Mouse (Mus musculus) kidney, postnatal 36 days (tissue): ENCODE measurements around the gene Gsta2.
"Not testable (repeated sequence)": the region's sequence is repeated elsewhere in the genome, so short reads cannot be mapped to it uniquely, and the experiment has no call there.

ENCODE experiments used
- DNase-seq, 2 experiments: peaks; one replicate each; pipeline ENCODE4 v3.0.0; 2021 to 2022; ENCODE audit warnings: mixed read lengths in 2 of 2

Gsta2 gene

DNA sequence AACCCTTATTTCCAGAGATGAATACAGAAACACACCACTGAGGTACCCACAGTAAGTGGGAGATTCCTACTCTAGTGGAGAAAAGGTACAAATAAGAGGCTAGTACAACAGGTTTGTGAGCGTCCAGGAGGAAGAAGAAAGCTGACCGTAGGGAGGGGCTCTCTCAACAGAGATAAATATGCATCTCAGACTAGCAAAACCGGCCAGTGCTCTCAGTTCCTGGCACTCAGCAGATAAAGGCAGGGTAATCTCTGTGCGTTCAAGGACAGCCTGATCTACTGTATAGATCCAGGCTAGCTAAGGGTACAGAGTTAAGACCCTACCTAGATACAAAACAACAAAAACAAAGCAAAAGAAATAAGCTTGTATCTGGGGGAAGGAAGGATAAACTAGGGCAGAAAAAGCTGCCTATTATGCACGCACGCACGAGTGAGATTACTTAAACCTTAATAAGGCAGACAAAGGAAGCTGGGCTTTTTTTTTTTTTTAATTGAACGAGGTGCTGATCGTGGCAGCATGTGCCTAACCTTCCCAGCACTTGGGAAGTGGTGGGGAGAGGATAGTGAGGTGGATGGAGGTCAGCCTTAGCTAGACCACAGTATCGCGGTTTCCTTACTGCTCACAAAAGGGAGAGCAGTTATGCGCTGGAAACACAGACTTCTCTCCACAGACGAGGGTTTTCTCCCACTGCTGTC, 10.4 kb upstream of the Gsta2 start:
- DNase-seq = no peak

DNA sequence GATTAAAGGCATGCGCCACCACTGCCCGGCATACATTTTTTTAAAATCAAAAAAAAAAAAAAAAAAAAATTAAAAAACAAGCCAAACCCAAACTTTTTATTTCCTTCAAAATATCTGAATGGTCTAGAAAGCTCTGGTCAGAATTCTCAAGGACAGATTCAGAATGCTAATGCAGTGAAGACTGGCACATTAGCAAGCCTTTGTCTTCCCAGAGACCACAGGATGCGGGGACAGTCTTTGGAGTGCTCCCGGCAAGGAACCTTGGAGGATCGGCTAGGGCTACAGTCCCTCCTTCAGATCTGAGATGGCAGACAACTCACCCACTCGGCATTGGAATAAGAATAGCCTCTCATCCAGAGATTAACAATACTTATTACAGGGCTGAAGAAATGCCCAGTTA, 9.1 kb upstream of the Gsta2 start:
- DNase-seq = no peak

DNA sequence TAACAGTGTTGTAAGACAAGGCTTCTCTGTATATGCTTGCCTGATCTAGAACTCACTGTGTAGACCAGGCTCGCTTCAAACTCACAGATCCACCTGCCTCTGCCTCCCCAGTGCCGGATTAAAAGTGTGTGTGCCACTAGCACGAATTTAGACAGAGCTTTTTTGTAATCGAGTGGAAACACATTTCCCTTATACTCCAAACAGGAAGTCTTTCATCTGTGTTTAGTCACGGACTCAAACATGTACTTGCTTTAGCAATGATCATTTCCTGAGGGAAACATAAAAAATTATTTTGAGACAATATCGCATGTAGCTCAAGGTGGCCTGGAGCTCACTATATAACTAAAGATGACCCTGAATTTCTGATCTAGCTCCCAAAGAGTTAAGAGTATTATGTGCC, 7.8 kb upstream of the Gsta2 start:
- no peak for DNase-seq

GRCm38 (mm10) chr9:78360484-78360872, 4.9 kb upstream of the Gsta2 start:
- no peak for DNase-seq

DNA sequence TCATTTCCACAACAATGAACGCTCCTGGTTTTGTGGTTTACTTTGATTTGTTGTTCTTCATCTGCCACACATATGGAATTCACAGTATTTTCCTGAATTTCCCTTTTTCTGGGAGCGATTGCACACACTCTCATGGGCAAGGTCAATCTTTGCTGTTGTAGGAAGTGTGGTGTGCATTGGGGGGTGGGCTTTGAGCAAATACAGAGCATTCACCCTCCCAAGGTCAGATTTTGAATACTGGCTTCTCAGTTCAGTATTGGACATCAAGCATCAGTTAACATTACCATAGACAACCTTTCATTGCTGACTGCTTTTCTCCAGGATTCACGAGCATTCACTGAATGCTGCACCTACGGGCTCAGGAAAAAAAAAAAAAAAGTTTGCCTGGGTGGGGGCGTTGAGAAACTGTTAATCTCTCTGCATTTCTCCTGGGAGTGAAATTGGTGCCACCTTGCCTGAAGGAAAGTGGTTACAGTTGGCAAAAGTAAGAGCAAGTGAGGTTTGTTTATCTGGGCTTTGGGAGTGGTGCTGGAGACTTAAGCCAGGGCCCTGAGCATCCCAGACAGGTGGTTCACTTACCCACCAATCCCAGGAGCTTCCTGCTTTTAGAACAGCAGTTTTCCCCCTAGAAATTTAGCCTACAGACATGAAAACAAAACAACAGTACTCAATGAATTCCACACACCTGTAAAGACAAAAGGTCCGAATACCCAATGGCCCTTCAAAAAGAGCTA, 4.3 kb upstream of the Gsta2 start:
- DNase-seq = no peak

GRCm38 (mm10) chr9:78358053-78358452, 2.5 kb upstream of the Gsta2 start:
- DNase-seq = peak; percentile 78 to 92

DNA sequence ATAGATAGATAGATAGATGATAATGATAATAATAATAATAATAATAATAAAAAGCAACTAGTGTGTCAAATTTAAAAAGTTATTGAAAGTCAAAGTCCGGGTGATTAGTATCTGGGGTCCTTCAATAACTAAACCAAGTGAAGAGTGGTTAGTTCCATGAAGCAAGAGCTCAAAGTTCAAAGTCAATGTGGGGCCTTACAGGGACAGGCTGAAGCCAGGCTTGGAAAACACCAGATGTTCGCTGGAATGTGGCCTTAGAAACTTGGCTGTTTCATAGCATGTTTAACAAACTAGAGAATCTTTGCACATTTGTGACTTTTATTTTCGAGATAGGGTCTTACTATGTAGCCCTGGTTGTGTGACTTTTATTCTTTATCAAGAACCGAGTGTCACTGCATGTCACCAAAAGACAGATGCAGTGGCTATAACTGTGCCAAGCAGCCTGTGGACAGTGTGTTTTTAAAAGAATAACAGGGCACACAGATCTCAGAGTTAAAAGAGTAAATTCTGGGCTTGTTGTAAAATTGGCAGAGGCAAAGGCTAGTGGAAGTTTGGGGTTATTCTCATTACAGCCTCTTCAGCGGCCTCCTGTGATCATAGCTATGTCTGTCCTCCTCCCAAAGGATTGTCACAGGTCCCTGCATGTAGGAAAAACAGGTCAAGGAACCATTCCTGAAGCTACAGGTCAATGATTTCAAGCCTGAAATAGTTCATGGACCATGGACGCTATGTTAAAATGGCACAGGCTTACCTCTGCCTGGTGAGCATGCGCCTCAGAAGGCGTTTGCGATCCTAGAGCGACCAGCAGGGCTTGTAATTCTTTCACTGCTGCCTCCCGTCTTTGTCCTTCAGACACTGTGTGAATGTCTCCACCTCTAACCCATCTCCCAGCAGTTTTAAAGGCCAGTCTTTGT, 666 bp downstream of the Gsta2 start:
- DNase-seq = peak; percentile 48 to 75

GRCm38 (mm10) chr9:78351504-78352220, 3.9 kb downstream of the Gsta2 start:
- peak in 1 of 2 experiments; percentile 16 for DNase-seq

DNA sequence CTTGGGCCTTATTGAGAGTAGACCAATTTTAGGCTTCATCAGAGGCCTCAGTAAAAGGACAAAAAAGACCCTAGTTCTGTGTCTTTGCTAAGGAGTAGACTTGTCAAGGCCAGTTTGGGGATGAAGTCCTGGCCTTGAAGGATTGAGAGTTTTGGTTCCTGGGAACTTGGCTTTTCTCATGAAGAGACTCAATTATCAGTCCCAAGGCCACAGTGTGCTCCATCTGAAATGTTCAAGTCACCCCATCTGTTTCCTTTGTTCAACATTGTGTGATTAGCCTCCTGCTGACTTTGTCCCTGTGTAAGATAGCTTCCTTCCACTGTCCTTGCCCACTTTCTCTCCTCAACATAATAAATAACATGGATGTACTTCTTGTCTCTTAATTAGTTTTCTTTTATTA, 5.6 kb downstream of the Gsta2 start:
- DNase-seq = not testable (repeated sequence)

DNA sequence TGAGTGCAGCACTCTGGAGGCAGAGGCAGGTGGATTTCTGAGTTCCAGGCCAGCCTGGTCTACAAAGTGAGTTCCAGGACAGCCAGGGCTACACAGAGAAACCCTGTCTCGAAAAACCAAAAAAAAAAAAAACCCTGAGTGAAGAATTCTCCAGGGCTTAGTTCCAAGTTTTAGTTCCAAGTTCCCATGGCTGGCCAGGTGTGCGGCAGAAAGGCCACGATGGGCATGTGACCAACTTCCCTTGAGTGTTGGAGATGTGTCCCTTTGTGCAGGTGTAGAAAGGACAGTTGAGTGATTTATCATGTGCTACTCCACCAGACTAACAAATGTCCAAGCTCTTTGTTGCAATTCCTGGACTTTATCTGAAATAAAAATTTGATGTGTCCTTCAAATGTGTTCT, 6.4 kb downstream of the Gsta2 start:
- peak; percentile 57 to 63 for DNase-seq

GRCm38 (mm10) chr9:78348206-78349004, 7.2 kb downstream of the Gsta2 start:
- DNase-seq = peak; percentile 79 to 93

DNA sequence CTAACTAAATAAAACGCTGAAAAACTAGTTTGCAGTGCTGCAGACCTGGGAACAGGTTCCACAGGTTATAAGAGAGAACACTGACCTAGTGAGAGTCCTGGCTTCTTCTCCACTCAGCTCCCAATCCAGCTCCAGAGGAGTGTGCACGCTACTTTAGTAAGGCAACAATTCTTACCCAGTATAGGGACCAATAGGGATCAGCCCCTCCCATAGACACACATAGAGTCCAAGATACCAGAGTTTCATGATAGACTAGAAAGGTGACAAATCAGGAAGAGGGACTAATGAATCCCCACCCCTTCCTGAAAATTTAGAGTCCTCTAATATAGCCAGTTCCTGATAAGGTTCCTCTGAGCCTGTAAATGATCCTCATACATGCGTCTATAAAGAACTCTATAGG, 8.6 kb downstream of the Gsta2 start:
- DNase-seq = peak; percentile 18 to 72

GRCm38 (mm10) chr9:78345235-78345634, 10.4 kb downstream of the Gsta2 start:
- DNase-seq = not testable (repeated sequence)

DNA sequence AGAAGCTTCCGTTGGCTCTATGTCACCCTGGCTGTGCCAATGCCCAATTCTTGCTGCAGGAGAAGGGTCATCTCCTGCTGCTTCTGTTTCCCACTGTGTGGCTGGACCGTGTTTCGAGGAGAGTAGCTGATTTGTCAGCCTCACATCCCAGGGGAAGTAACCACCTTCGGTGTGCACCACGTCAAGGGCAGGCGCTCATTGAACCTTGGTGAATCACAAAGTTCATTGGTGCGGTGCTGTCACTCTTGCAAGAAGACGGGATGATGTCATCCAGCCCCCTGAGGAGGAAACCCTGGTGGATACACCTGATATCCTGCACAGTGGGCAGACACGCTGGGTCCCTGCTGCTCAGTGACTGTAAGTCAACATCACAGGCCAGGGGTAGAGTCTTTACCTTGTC, 12.5 kb downstream of the Gsta2 start:
- DNase-seq = peak; percentile 33 to 47

- DNase-seq = peak in 1 of 2 experiments; percentile 21
These were observed 13.1 kb downstream of the Gsta2 start for GRCm38 (mm10) chr9:78342494-78342893.

DNA sequence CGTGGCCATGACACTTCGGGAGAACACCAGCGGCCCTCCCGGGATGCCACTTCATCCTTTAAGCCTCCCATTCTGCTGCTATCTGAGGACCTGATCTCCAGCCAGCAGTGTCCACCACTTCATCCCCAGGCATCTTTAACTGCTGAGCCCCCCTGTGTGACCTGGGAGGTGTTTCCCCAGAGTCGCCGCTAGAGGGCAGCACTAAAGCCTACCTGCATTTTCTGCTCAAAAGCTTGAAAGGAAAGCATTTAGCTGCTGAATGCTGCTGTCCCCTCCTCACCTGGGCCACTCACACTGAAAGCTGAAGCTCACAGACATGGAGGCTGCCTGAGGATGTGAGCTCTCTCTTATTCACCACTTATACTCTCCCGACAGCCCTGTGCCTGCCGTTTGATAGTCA, 15.3 kb downstream of the Gsta2 start:
- DNase-seq = peak in 1 of 2 experiments; percentile 70

DNA sequence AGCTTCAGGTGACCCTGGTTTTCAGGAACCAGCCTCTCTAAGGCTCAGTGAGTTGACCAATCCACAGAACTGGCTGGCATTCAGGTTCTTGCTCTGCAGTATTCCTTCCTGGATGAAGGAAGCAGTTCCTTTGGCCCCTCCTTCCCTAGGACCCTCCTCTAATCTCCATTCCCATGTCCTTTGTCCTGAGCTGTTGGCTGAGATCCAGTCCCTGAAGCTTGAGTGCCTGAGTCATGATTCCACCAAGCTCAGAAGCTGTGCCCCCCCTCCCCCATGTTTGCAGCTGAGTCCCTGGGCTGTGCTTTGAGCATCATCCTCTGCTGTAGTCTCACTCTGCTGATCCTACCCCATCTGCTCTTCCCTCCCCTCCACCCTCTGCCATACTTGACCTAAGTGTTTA, 18.5 kb downstream of the Gsta2 start:
- DNase-seq = peak in 1 of 2 experiments; percentile 37

DNA sequence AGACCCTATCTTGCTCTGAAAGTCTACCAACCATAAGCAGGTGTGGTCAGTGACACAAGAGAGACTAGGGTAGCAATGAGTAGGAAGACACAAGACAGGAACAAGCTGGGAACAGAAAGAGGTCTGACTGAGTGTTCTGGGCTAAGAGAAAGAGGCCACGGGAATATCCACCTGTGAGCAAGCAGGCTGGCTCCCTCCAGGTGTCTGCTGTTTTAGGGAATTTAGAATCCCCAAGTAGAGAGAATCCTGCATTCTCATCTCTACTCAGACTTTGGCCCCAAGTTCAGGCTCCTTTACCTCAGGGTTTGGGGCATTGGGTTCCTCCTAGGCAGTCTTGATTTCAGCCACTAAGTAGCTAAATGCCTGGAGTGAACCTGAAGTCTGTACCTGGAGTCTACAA, 28.3 kb downstream of the Gsta2 start, which contains the start of gene Omt2b:
Gene Omt2b, plus strand, starts transcription at position 301 of the 400 bp plus-strand sequence.
- DNase-seq = not testable (repeated sequence)

- DNase-seq = peak in 1 of 2 experiments; percentile 21
These were observed 36.1 kb downstream of the Gsta2 start for GRCm38 (mm10) chr9:78319499-78319898.

- DNase-seq = no peak
These were observed 40.9 kb downstream of the Gsta2 start, which contains the start of gene Omt2a for GRCm38 (mm10) chr9:78314696-78315095. Gene Omt2a (minus strand): TSS chr9:78314796.

DNA sequence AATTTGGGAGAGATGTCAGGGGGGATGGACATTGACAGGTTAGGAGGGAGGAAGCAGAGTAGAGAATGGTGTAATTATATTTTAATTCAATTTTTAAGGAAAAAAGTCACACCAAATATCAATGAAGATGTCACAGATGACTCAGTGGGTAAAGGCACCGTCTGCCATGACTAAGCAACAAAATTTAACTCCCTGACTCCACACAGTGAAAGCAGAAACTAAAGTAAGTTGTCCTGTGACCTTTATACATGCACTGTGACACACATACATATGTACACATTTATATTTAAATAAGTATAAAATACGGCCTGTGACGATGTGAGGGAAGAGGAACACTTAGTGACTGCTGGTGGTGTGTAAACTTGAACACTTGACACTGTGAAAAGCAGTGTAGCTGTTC, 47.5 kb downstream of the Gsta2 start:
- not testable (repeated sequence) for DNase-seq
